Mouse (Mus musculus): Measurements from ENCODE around the gene Capsl. TPM values are rescaled to one million over a fixed set of nuclear protein-coding genes. Genes with fewer than 3 reads are reported as not detected.

Capsl gene
- 1.7 and 2.1 TPM in 2 replicates for polyA plus RNA-seq (2015; fragmentation: Nextera tagmentation; extraction: Ambion mirVana)

DNA sequence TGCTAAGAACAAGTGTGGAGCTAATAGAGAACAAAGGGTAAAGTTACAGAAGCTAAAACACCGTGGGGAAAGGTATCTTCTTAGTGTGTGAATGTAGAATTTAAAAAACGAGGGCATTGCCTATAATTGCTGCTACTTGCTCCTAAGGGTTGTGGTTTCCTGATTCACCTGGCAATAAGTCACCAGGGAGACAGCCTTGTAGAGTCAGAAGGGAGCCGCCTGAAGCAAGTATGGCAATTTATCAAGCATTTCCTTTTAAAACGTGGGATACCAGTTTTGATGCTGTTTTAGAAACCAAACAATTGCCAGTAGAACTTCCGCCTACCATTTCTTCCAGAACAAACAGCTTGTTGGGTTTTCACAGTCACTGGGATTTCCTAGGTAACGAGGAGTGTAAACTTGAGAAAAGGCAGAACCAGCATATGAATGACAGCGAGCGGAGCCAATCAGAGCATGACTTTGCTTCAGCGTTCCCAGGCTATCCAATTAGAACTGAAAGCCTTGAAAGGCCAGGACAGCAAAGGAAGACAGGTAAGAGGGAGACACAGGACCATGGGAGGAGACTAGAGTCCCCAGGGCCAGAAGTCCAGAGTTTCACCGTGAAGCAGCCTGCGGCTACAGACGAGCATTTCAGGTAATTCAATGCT, at the start of gene Capsl:
Gene Capsl, plus strand, starts transcription at position 495 of the 647 bp plus-strand sequence.
- Histone ChIP-seq H3K4me1 (ENCODE audit: control insufficient read depth, insufficient read depth, low read length) (no peaks in the 10 kb centered on the region), H3K36me3 (ENCODE audit: control insufficient read depth, insufficient read depth) (no peaks in the 10 kb centered on the region), H3K4me3 (ENCODE audit: low read length) (0 out of 2 replicates have a peak within 1 kb of the TSS, but pooled peaks have one; percentile 3), H3K9me3 (replicated peaks; ENCODE audit: control insufficient read depth, low read length) (no peaks in the 10 kb centered on the region), H3K9ac (ENCODE audit: low read length) (no peak within 1 kb of the TSS), H3K27ac (ENCODE audit: low read length) (no peak within 1 kb of the TSS), H3K27me3 (ENCODE audit: control insufficient read depth, insufficient read depth, low read length) (no peaks in the 10 kb centered on the region), H3K4me2 (ENCODE audit: low read depth, low read length) (peak within 1 kb of the TSS; percentile 21)
- 47% methylated on average over 12 of the region's 12 CpGs for WGBS
- ATAC-seq (replicated peaks; ENCODE audit: extremely low read depth, insufficient read depth, low FRiP score) = no peak

DNA sequence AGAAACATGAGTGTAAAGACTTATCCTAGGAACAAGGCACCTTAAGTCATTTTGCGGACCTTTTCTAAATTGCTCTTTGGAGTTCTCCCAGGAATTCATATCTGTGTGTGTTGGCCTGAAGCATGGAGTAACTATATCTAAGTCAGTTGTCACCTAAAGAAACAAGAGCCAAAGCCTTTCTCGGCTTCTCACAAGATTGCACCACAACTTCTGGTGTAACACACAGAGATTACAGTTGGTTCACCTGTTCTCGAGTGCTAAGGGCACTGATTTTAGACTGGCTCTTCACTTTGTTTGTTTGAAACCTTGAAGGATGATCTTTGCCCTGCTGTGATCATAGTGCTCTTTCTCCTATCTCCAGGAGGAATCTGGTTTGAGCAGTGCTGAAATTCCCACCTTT, 26.4 kb upstream of the Capsl start:
- no peak overlapping the region for H3K9ac ChIP-seq (ENCODE audit: low read length)
- H3K4me3 ChIP-seq (ENCODE audit: low read length) = no peak overlapping the region
- H3K4me2 ChIP-seq (ENCODE audit: low read depth, low read length) = no peak overlapping the region
- H3K9me3 ChIP-seq (replicated peaks; ENCODE audit: control insufficient read depth, low read length) = no peaks in the 10 kb centered on the region
- H3K4me1 ChIP-seq (ENCODE audit: control insufficient read depth, insufficient read depth, low read length) = no peaks in the 10 kb centered on the region
- no peak for ATAC-seq (replicated peaks; ENCODE audit: extremely low read depth, insufficient read depth, low FRiP score)
- H3K27me3 ChIP-seq (ENCODE audit: control insufficient read depth, insufficient read depth, low read length) = no peaks in the 10 kb centered on the region
- WGBS = 81% methylated on average over 3 of the region's 3 CpGs
- H3K27ac ChIP-seq (ENCODE audit: low read length) = no peak overlapping the region
- no peaks in the 10 kb centered on the region for H3K36me3 ChIP-seq (ENCODE audit: control insufficient read depth, insufficient read depth)

DNA sequence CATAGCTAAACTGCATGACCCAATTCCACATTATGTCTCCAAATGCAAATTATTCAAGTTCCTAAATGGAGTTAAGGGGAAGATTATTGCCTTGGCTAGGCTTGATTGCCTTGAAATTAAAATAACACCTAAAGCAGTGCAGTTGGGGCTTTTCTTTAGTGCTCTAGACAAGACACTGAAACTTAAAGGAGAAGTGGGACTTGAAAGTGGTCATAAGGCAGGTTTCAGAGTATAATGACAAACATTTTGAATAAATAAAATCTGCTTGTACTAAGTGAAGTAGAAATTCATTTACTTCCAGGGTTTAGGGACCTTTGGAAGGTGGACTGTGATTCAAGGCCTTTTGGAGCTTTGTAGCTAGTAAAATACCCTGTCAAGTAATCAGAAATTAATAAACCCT, 14.7 kb upstream of the Capsl start:
- Histone ChIP-seq H3K4me3 (ENCODE audit: low read length) (no peak overlapping the region), H3K27me3 (ENCODE audit: control insufficient read depth, insufficient read depth, low read length) (no peaks in the 10 kb centered on the region), H3K4me1 (ENCODE audit: control insufficient read depth, insufficient read depth, low read length) (no peaks in the 10 kb centered on the region), H3K36me3 (ENCODE audit: control insufficient read depth, insufficient read depth) (no peaks in the 10 kb centered on the region), H3K27ac (ENCODE audit: low read length) (no peak overlapping the region), H3K9ac (ENCODE audit: low read length) (no peak overlapping the region), H3K4me2 (ENCODE audit: low read depth, low read length) (no peak overlapping the region), H3K9me3 (replicated peaks; ENCODE audit: control insufficient read depth, low read length) (no peaks in the 10 kb centered on the region)
- ATAC-seq (replicated peaks; ENCODE audit: extremely low read depth, insufficient read depth, low FRiP score) = no peak

DNA sequence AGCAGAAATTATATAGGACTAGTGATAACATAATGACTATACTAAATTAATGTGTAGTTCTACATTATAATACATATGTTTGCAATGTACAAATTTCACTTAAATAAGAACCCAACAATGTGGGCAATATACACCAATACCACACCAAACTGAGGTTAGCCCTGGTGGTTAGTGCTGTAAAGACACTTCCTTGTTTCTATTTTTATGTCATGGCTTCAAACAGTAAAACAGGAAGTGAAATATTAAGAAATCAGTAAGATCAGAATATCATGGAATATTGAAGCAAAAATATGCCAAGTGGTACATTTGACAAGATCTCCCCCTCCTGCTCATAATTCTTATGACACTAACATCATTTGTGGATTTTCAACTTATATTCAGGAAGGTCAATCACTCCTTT, 8.0 kb upstream of the Capsl start:
- ATAC-seq (replicated peaks; ENCODE audit: extremely low read depth, insufficient read depth, low FRiP score) = no peak
- H3K27me3 ChIP-seq (ENCODE audit: control insufficient read depth, insufficient read depth, low read length) = no peaks in the 10 kb centered on the region
- H3K9ac ChIP-seq (ENCODE audit: low read length) = no peak overlapping the region
- H3K4me2 ChIP-seq (ENCODE audit: low read depth, low read length) = no peak overlapping the region
- no peaks in the 10 kb centered on the region for H3K36me3 ChIP-seq (ENCODE audit: control insufficient read depth, insufficient read depth)
- H3K9me3 ChIP-seq (replicated peaks; ENCODE audit: control insufficient read depth, low read length) = no peaks in the 10 kb centered on the region
- H3K4me3 ChIP-seq (ENCODE audit: low read length) = no peak overlapping the region
- no peak overlapping the region for H3K27ac ChIP-seq (ENCODE audit: low read length)
- H3K4me1 ChIP-seq (ENCODE audit: control insufficient read depth, insufficient read depth, low read length) = no peaks in the 10 kb centered on the region

DNA sequence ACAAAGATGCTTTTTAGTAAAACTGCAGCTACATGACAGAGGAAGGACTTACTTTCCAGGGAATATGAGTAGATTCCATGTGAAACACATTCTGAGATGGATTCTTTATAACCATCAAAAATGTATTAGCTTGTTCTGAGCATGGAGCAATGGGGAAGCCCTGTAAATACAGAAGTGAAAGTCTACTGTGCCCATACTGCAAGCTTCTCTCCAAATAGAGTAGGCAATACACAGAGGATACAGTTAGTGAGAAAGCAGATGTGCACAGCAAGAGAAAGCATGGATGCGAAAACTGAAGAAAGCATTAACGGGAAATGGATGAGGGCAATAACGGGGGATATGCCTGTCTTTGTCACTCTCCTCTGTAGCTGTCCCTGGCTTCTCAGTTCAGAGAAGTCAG, 6.0 kb upstream of the Capsl start:
- Histone ChIP-seq H3K36me3 (ENCODE audit: control insufficient read depth, insufficient read depth) (no peaks in the 10 kb centered on the region), H3K4me2 (ENCODE audit: low read depth, low read length) (no peak overlapping the region), H3K27me3 (ENCODE audit: control insufficient read depth, insufficient read depth, low read length) (no peaks in the 10 kb centered on the region), H3K27ac (ENCODE audit: low read length) (no peak overlapping the region), H3K4me1 (ENCODE audit: control insufficient read depth, insufficient read depth, low read length) (no peaks in the 10 kb centered on the region), H3K9me3 (replicated peaks; ENCODE audit: control insufficient read depth, low read length) (no peaks in the 10 kb centered on the region), H3K4me3 (ENCODE audit: low read length) (no peak overlapping the region), H3K9ac (ENCODE audit: low read length) (no peak overlapping the region)
- WGBS = 83% methylated on average over 3 of the region's 3 CpGs
- no peak for ATAC-seq (replicated peaks; ENCODE audit: extremely low read depth, insufficient read depth, low FRiP score)

DNA sequence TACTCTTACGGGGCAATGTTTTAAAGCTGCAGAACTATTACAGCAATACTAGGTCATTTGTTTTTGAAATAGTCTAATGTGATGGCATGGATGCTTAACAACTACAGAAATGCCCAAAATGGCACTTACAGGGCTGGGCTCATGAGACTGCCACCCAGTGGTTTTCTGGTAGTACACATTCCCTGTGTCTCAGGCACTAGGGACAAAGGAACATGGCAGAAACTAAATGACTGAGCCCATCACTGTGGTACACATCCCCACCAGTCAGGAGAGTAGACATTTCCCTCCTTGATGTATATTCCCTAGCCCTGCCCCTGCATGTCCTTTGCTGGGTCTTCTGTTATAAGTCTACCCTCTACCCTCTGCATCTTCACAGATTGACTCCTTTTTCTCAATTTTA, 16.2 kb downstream of the Capsl start:
- H3K4me2 ChIP-seq (ENCODE audit: low read depth, low read length) = no peak overlapping the region
- WGBS = 85% methylated on average over 1 of the region's 1 CpGs
- H3K27ac ChIP-seq (ENCODE audit: low read length) = no peak overlapping the region
- no peaks in the 10 kb centered on the region for H3K4me1 ChIP-seq (ENCODE audit: control insufficient read depth, insufficient read depth, low read length)
- no peaks in the 10 kb centered on the region for H3K27me3 ChIP-seq (ENCODE audit: control insufficient read depth, insufficient read depth, low read length)
- H3K9ac ChIP-seq (ENCODE audit: low read length) = no peak overlapping the region
- no peak for ATAC-seq (replicated peaks; ENCODE audit: extremely low read depth, insufficient read depth, low FRiP score)
- H3K9me3 ChIP-seq (replicated peaks; ENCODE audit: control insufficient read depth, low read length) = no peaks in the 10 kb centered on the region
- H3K36me3 ChIP-seq (ENCODE audit: control insufficient read depth, insufficient read depth) = no peaks in the 10 kb centered on the region
- no peak overlapping the region for H3K4me3 ChIP-seq (ENCODE audit: low read length)

- Histone ChIP-seq H3K36me3 (ENCODE audit: control insufficient read depth, insufficient read depth) (no peaks in the 10 kb centered on the region), H3K9me3 (replicated peaks; ENCODE audit: control insufficient read depth, low read length) (no peaks in the 10 kb centered on the region), H3K4me2 (ENCODE audit: low read depth, low read length) (no peak overlapping the region), H3K4me1 (ENCODE audit: control insufficient read depth, insufficient read depth, low read length) (no peaks in the 10 kb centered on the region), H3K4me3 (ENCODE audit: low read length) (no peak overlapping the region), H3K9ac (ENCODE audit: low read length) (no peak overlapping the region), H3K27me3 (ENCODE audit: control insufficient read depth, insufficient read depth, low read length) (no peaks in the 10 kb centered on the region), H3K27ac (ENCODE audit: low read length) (no peak overlapping the region)
- 69% methylated on average over 1 of the region's 1 CpGs for WGBS
- ATAC-seq (replicated peaks; ENCODE audit: extremely low read depth, insufficient read depth, low FRiP score) = no peak
Observed at GRCm38 (mm10) chr15:9452842-9453241, 17.0 kb downstream of the Capsl start.

- H3K4me1 ChIP-seq (ENCODE audit: control insufficient read depth, insufficient read depth, low read length) = no peaks in the 10 kb centered on the region
- no peak overlapping the region for H3K4me2 ChIP-seq (ENCODE audit: low read depth, low read length)
- no peaks in the 10 kb centered on the region for H3K9me3 ChIP-seq (replicated peaks; ENCODE audit: control insufficient read depth, low read length)
- no peak overlapping the region for H3K4me3 ChIP-seq (ENCODE audit: low read length)
- ATAC-seq (replicated peaks; ENCODE audit: extremely low read depth, insufficient read depth, low FRiP score) = no peak
- H3K27me3 ChIP-seq (ENCODE audit: control insufficient read depth, insufficient read depth, low read length) = no peaks in the 10 kb centered on the region
- H3K9ac ChIP-seq (ENCODE audit: low read length) = no peak overlapping the region
- no peak overlapping the region for H3K27ac ChIP-seq (ENCODE audit: low read length)
- no peaks in the 10 kb centered on the region for H3K36me3 ChIP-seq (ENCODE audit: control insufficient read depth, insufficient read depth)
- WGBS = 62% methylated on average over 4 of the region's 4 CpGs
Observed at GRCm38 (mm10) chr15:9454198-9454597, 18.4 kb downstream of the Capsl start.

DNA sequence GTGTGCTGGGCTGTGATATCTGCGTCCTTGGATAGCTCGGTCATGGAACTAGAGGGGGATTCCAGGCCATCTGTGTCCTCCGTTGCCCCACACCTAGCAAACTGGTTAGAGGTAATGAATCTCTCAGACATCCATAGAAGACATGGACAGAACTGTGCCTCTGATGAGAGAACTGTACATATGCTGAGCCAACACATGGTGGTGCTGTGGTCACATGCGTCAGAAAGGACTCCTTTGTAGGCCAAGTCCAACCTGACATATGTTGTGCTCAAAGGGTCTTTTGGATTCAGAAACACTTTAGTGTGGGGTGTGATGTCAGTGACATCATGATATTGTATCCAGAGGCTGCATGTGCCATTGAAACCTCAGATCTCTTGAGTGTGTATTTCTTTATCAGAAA, 19.4 kb downstream of the Capsl start:
- Histone ChIP-seq H3K36me3 (ENCODE audit: control insufficient read depth, insufficient read depth) (no peaks in the 10 kb centered on the region), H3K9ac (ENCODE audit: low read length) (no peak overlapping the region), H3K4me2 (ENCODE audit: low read depth, low read length) (no peak overlapping the region), H3K27ac (ENCODE audit: low read length) (no peak overlapping the region), H3K9me3 (replicated peaks; ENCODE audit: control insufficient read depth, low read length) (no peaks in the 10 kb centered on the region), H3K4me3 (ENCODE audit: low read length) (no peak overlapping the region), H3K4me1 (ENCODE audit: control insufficient read depth, insufficient read depth, low read length) (no peaks in the 10 kb centered on the region), H3K27me3 (ENCODE audit: control insufficient read depth, insufficient read depth, low read length) (no peaks in the 10 kb centered on the region)
- 51% methylated on average over 4 of the region's 4 CpGs for WGBS
- ATAC-seq (replicated peaks; ENCODE audit: extremely low read depth, insufficient read depth, low FRiP score) = peak; percentile 77

Data from heart, embryonic 16.5 days (tissue).